Mouse (Mus musculus) myocyte (in vitro differentiated cells): ENCODE data around the gene Smarcc2. TPM values are rescaled to one million over a fixed set of nuclear protein-coding genes. Genes with fewer than 3 reads are reported as not detected.

Source experiments
- H3K27me3 ChIP-seq: one replicate; pipeline ENCODE4 v1.6.1; 2011; ENCODE audit not compliant: control insufficient read depth, insufficient read depth, insufficient read length
- H3K36me3 ChIP-seq: one replicate; pipeline ENCODE4 v1.6.1; 2011; ENCODE audit not compliant: control insufficient read depth, insufficient read depth
- H3K4me2 ChIP-seq: one replicate; pipeline ENCODE4 v1.6.1; 2011; ENCODE audit warnings: low read depth, control low read depth
- H3K4me3 ChIP-seq: one replicate; pipeline ENCODE4 v1.5.1; 2011; ENCODE audit warnings: mild to moderate bottlenecking, control low read depth, moderate library complexity
- H3K79me2 ChIP-seq: one replicate; pipeline ENCODE4 v1.6.1; 2011; ENCODE audit not compliant: control insufficient read depth, insufficient read depth
- H3ac ChIP-seq: one replicate; pipeline ENCODE4 v1.6.1; 2011; ENCODE audit not compliant: control insufficient read depth, insufficient read length
- CEBPB ChIP-seq: IDR thresholded peaks from 2 replicates; pipeline ENCODE4 v1.6.1; 2011; ENCODE audit warnings: mild to moderate bottlenecking, moderate library complexity; ENCODE audit not compliant: poor library complexity, insufficient read depth, severe bottlenecking
- E2F4 ChIP-seq: IDR thresholded peaks from one replicate; pipeline ENCODE4 v1.6.1; 2011; ENCODE audit warnings: mild to moderate bottlenecking, control low read depth, moderate library complexity; ENCODE audit not compliant: insufficient read depth
- MAX ChIP-seq: IDR thresholded peaks from one replicate; pipeline ENCODE4 v1.6.1; 2011; ENCODE audit warnings: low read depth, mild to moderate bottlenecking, control low read depth
- MYOD1 ChIP-seq, 3 experiments: IDR thresholded peaks; one replicate each; pipeline ENCODE4 v1.6.1; 2011; ENCODE audit warnings: control low read depth in 2 of 3, low read depth in 2 of 3, mild to moderate bottlenecking in 2 of 3, moderate library complexity in 1 of 3; ENCODE audit not compliant: insufficient read length in 2 of 3, control insufficient read depth in 1 of 3
- MYOG ChIP-seq, 3 experiments: IDR thresholded peaks; one replicate each; pipeline ENCODE4 v1.6.1; 2011; ENCODE audit warnings: control low read depth in 2 of 3, low read depth in 2 of 3, mild to moderate bottlenecking in 2 of 3; ENCODE audit not compliant: insufficient read length in 2 of 3, control insufficient read depth in 1 of 3, insufficient read depth in 1 of 3
- POLR2A ChIP-seq: IDR thresholded peaks from one replicate; pipeline ENCODE4 v1.6.1; 2011; ENCODE audit warnings: low read depth, mild to moderate bottlenecking, control low read depth, moderate library complexity; ENCODE audit not compliant: insufficient read length
- POLR2AphosphoS2 ChIP-seq: IDR thresholded peaks from one replicate; pipeline ENCODE4 v1.6.1; 2011; ENCODE audit warnings: low read depth, control low read depth; ENCODE audit not compliant: insufficient read length
- REST ChIP-seq: IDR thresholded peaks from one replicate; pipeline ENCODE4 v1.6.1; 2011; ENCODE audit warnings: mild to moderate bottlenecking, control low read depth, moderate library complexity; ENCODE audit not compliant: insufficient read depth, insufficient read length
- SRF ChIP-seq: IDR thresholded peaks from one replicate; pipeline ENCODE4 v1.6.1; 2011; ENCODE audit warnings: low read depth; ENCODE audit not compliant: control insufficient read depth, insufficient read length
- TCF12 ChIP-seq: IDR thresholded peaks from one replicate; pipeline ENCODE4 v1.6.1; 2011; ENCODE audit warnings: mild to moderate bottlenecking, control low read depth; ENCODE audit not compliant: poor library complexity, insufficient read depth, severe bottlenecking
- TCF3 ChIP-seq: IDR thresholded peaks from one replicate; pipeline ENCODE4 v1.6.1; 2011; ENCODE audit warnings: low read depth, control low read depth; ENCODE audit not compliant: insufficient read length
- USF1 ChIP-seq: IDR thresholded peaks from one replicate; pipeline ENCODE4 v1.6.1; 2011; ENCODE audit warnings: low read depth, mild to moderate bottlenecking, control low read depth, moderate library complexity
- polyA plus RNA-seq: library from polyadenylated mRNA; unstranded; fragments of >200 nt; fragmentation: generic; extraction: Trizol; gene quantifications from one replicate; pipeline ENCODE4 v1.2.1, GENCODE M21; 2012; ENCODE audit warnings: missing spikeins

The Smarcc2 gene
- polyA plus RNA-seq, 1 experiment: 52.5 TPM

DNA sequence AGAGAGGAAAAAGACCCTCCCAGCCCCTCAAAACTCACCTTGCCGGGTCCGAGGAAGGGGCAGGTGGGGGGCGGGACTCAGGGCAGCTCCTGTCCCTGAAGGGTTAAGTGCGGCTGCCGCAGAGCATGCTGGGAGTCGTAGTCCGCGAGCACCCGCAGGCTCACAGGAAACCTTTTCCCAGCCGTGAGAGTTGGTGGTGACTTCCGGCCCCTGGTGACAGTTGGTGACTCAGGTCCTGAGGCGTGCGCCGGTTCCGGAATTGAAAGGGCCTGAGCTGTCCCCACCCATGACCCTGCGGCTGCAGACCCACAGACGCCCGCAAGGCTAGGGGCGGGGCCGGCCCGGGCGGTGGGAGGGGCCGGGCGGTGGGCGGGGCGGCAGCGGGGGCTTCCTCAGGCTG is 39.5 kb downstream of the Smarcc2 start, which contains the start of gene Myl6b:
TSS of gene Myl6b (minus strand) at position 96 of the 400 bp plus-strand sequence.
- Histone ChIP-seq H3K36me3 (no peaks in the 10 kb centered on the region), H3ac (peak within 1 kb of the TSS; percentile 20), H3K4me3 (peak within 1 kb of the TSS; percentile 98), H3K27me3 (no peaks in the 10 kb centered on the region), H3K4me2 (peak within 1 kb of the TSS; percentile 97), H3K79me2 (peaks cover 20% of the 10 kb centered on the region)
- TF ChIP-seq POLR2A (peak; percentile 25), CEBPB (no peak), TCF12 (no peak), MYOG (IDR thresholded peaks at IDR 0.05; ENCODE audit: control insufficient read depth in 1 of 3, insufficient read depth in 1 of 3, insufficient read length in 2 of 3, low read depth in 2 of 3) (peak in 2 of 3 experiments; percentile 31 to 50), MYOD1 (IDR thresholded peaks at IDR 0.05; ENCODE audit: control insufficient read depth in 1 of 3, insufficient read length in 2 of 3, low read depth in 2 of 3) (peak in 2 of 3 experiments; percentile 0 to 2), MAX (no peak), POLR2AphosphoS2 (peak; percentile 90), REST (no peak)

- Histone ChIP-seq H3K4me2 (peak overlapping the region; percentile 81), H3K36me3 (no peaks in the 10 kb centered on the region), H3ac (peak overlapping the region; percentile 20), H3K4me3 (peak overlapping the region; percentile 98), H3K79me2 (peaks cover 19% of the 10 kb centered on the region), H3K27me3 (no peaks in the 10 kb centered on the region)
- no peak for TF ChIP-seq POLR2AphosphoS2
- TF ChIP-seq REST: no peak
- TF ChIP-seq E2F4: no peak
- no peak for TF ChIP-seq TCF12
- TF ChIP-seq MYOD1 (IDR thresholded peaks at IDR 0.05; ENCODE audit: control insufficient read depth in 1 of 3, insufficient read length in 2 of 3, low read depth in 2 of 3): no peak
- no peak for TF ChIP-seq TCF3
- no peak for TF ChIP-seq MYOG (IDR thresholded peaks at IDR 0.05; ENCODE audit: control insufficient read depth in 1 of 3, insufficient read depth in 1 of 3, insufficient read length in 2 of 3, low read depth in 2 of 3)
- no peak for TF ChIP-seq CEBPB
- TF ChIP-seq POLR2A: no peak
- no peak for TF ChIP-seq USF1
- TF ChIP-seq SRF: no peak
- no peak for TF ChIP-seq MAX
Measured at GRCm38 (mm10) chr10:128499116-128499671, 40.1 kb downstream of the Smarcc2 start.

GRCm38 (mm10) chr10:128502341-128502740 is 43.3 kb downstream of the Smarcc2 start:
- H3K4me3 ChIP-seq: no peak overlapping the region
- H3ac ChIP-seq: no peak overlapping the region
- TF ChIP-seq CEBPB (peak; percentile 72), TCF3 (no peak), MYOD1 (IDR thresholded peaks at IDR 0.05; ENCODE audit: control insufficient read depth in 1 of 3, insufficient read length in 2 of 3, low read depth in 2 of 3) (no peak)
- no peaks in the 10 kb centered on the region for H3K36me3 ChIP-seq
- H3K4me2 ChIP-seq: no peak overlapping the region
- no peaks in the 10 kb centered on the region for H3K79me2 ChIP-seq
- H3K27me3 ChIP-seq: no peaks in the 10 kb centered on the region

DNA sequence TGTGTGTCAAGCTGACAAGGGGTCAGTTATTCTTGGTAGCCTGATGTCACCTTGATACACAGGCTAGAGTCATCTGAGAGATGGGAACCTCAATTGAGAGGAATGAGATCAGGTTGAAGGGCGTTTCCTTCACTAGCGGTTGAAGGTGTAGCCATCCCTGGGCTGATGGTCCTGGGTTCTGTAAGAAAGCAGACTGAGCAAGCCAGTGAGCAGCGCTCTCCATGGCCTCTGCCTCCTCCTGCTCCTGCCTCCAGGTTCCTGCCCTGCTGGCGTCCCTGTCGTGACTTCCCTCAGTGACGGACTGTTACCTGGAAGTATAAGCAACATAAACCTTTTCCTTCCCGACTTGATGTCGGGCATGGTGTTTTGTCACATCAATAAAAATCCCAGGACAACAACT is 44.5 kb downstream of the Smarcc2 start:
- Histone ChIP-seq H3K27me3 (no peaks in the 10 kb centered on the region), H3K79me2 (no peaks in the 10 kb centered on the region), H3K4me2 (peak overlapping the region; percentile 34), H3K4me3 (no peak overlapping the region), H3ac (no peak overlapping the region), H3K36me3 (no peaks in the 10 kb centered on the region)
- TF ChIP-seq MYOD1 (IDR thresholded peaks at IDR 0.05; ENCODE audit: control insufficient read depth in 1 of 3, insufficient read length in 2 of 3, low read depth in 2 of 3): no peak
- no peak for TF ChIP-seq SRF
- no peak for TF ChIP-seq MYOG (IDR thresholded peaks at IDR 0.05; ENCODE audit: control insufficient read depth in 1 of 3, insufficient read depth in 1 of 3, insufficient read length in 2 of 3, low read depth in 2 of 3)
- no peak for TF ChIP-seq CEBPB
- TF ChIP-seq E2F4: no peak

DNA sequence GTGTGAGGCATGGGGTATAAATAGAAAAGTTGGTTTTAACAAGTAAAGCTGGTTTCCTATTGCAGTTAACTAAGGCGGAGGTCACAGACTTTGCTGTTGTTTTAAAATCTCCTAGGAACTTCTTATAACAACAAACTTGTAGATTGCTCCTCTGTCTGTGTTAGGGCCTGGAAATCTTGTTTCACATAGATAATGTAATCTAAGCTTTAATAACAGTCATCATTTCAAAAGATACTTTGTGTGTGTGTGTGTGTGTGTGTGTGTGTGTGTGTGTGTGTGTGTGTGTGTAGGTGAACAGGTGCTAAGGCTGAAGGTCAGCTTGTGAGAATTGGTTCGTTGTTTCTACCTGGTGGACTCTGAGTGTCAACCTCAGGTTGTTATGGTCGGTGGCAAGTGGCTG is 45.0 kb downstream of the Smarcc2 start:
- no peaks in the 10 kb centered on the region for H3K27me3 ChIP-seq
- no peak overlapping the region for H3ac ChIP-seq
- no peak for TF ChIP-seq TCF12
- no peak for TF ChIP-seq MAX
- TF ChIP-seq USF1: no peak
- no peak for TF ChIP-seq POLR2AphosphoS2
- TF ChIP-seq SRF: no peak
- TF ChIP-seq MYOD1 (IDR thresholded peaks at IDR 0.05; ENCODE audit: control insufficient read depth in 1 of 3, insufficient read length in 2 of 3, low read depth in 2 of 3): no peak
- no peak for TF ChIP-seq POLR2A
- TF ChIP-seq E2F4: no peak
- no peak for TF ChIP-seq TCF3
- no peak for TF ChIP-seq CEBPB
- no peak for TF ChIP-seq REST
- TF ChIP-seq MYOG (IDR thresholded peaks at IDR 0.05; ENCODE audit: control insufficient read depth in 1 of 3, insufficient read depth in 1 of 3, insufficient read length in 2 of 3, low read depth in 2 of 3): no peak
- H3K36me3 ChIP-seq: peaks cover under 1% of the 10 kb centered on the region
- no peak overlapping the region for H3K4me3 ChIP-seq
- peak overlapping the region; percentile 25 for H3K4me2 ChIP-seq
- no peaks in the 10 kb centered on the region for H3K79me2 ChIP-seq
